Mouse (Mus musculus) kidney, postnatal 4 days (tissue): ENCODE measurements around the gene Gstt2.
A peak's percentile ranks its signal among the peaks of the same experiment; 100 is the strongest.

Experiments used
- DNase-seq, 2 experiments: peaks; one replicate each; pipeline ENCODE4 v3.0.0; 2021; ENCODE audit warnings: mixed read lengths in 2 of 2

The Gstt2 gene

DNA sequence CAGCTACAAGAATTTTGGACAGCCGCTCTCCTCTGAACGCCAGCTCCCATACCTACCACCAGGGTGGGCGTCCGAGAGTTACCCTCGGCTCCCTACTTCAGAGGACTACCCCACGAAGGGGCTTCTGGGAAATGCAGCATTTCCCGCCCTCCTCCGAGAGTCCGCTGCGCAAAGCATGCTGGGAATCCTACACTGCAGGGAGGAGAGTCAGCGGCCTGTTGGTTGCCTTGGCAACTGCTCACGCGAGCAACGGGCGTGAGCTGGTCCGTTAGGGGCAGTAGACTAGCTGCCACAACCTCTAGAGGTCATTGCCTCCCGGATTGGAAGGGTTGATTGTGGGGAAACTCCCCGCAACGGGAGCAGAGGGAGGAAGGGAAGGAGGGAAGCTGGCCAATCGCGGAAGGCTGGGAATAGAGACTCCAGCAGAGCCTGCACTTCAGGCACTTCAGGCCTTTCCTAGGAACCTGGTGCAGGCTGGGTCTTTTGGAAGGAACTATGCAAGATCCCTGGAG is at the start of gene Gstt2:
TSS of gene Gstt2 (minus strand) at position 177 of the 512 bp plus-strand sequence.
- peak; percentile 94 to 97 for DNase-seq

DNA sequence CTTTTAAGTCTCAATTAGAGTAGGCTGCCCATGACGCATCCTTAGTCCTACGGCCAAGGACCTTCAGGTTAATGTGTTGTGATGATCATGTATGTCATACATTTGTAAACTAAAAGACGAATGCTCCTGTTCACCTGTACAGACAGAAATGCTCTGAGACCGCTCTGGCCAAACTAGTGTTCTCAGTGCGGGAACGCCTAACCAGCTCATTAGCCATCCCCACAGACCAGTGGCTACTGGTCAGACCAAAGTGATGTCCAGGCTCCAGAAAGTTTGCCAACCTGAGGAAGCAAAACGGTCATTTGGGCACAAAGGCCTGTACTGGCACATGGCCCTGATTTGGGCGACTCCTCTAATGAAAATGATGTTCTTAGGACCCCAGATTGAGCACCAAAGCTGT is 47.5 kb upstream of the Gstt2 start:
- no peak for DNase-seq

DNA sequence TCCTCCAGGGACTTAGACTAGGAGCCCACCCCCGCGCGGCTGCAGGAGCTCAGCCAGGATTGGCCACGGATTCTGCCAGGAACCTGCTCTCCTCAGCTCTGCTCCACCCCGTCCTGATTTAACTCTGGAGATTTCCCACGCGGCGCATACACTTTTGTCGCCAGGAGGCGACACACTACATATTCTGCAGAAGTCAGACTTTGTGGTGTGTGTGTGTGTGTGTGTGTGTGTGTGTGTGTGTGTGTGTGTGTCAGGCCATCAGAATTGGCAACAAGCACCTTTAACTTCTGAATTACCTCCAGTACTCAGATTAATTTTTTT is 46.0 kb upstream of the Gstt2 start:
- DNase-seq: peak; percentile 85 to 91

DNA sequence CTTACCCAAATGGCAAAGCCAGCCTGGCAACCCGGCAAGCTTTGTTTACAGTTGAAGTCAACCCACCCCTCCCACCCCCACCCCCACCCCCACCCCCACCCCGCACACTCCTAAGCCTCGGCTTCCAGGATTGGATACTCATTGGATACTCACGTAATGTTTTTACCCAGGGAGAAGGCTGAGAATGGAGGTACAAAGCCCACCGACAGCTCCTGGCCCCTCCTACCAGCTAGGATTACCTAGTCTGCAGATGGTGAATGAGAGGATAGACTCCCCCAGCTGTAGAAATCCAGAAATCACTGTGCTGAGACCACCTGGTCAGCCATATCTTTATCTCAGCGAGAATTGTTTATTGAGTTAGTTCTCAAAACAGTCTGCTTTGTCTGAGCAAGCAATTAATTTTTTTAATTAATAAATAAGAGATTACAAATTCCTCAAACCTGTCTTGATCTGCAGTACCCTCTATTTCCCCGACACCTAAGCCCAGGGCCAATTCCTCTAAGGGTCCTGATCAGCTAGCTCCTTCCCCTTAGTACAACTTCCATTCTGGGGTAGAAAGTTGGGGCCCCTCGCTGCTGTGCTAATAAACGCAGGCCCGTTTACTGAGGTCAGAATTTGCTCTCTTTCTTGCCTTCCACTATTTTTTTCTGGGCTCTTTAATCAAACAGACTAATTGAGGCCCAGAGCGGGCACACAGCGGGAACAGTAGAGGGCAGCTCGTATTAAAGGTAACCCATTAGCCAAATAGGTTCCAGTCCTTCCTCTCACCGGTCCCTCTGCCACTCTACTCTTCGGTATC is 45.4 kb upstream of the Gstt2 start:
- no peak for DNase-seq

DNA sequence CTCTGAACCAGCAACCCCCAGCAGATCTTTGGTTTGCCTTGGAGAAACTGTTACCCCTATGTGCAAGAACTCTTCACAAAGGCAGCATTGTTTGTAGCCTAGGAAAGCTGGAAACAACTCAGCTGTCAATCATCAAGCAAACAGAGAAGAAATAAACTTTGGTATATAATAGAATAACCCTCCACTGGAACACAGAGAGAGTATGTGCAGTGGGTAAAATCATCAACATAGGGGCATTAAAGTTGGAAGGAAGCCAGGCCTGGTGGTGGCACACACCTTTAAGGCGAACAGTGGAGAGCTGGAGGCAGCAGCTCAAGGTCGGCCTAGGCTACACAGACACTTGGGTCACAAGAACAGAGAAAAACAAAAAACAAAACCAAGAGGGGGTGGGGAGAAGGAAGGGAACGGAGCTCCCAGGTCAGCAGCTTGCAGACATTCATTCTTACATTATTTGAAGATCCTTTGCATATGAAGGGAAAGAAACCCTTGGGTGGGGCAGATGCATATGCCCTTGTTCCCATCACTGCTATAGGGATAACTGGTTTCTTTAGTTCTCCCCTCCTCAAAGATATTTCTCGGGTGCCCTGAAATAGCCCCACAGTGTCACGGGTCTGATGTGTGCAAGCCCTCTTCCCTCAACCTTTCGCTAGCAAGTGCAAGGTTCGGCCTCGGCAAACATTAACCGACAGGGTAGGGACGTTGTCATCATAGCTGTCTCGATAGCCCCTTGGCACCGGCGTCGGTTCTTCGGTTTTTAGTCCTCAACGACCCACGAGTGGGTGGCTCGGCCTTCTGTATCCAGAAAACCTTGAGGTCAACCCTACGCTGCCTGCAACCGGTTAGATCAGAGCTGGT is 44.6 kb upstream of the Gstt2 start:
- peak; percentile 64 to 78 for DNase-seq

DNA sequence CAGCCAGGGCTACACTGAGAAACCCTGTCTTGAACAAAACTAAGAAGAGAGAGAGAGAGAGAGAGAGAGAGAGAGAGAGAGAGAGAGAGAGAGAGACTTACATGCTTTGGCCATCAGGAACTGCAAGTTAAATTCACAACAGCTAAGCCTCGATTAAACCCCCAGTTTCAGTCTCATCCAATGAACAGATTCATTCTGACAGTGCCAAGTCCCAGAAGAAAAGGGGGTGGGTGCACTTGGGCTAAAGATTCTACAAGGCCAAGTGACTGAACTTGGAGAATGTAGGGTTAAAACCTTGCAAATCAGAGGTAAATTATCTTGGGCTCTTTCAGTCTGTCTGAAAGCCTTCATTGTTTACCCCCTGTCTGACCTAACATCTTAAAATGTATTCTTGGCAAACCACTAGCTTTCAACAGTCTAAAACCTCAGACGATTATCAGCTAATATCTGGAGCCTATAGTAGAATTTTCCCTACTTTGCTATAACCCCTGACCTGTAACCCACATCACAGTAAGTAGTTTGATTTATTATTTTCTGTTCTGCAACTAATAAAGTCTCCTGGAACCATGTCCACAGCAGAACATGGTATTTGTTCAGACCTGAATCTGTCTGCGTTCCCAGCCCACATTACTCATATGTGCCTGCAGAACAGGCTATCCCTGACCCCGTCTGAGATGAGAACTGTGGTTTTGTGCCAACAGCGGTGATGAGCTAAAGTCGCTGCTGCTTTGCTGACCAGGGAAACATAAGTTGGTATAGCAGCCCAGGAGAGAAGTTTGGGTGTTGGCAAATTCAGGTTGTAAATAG is 43.8 kb upstream of the Gstt2 start:
- no peak for DNase-seq

DNA sequence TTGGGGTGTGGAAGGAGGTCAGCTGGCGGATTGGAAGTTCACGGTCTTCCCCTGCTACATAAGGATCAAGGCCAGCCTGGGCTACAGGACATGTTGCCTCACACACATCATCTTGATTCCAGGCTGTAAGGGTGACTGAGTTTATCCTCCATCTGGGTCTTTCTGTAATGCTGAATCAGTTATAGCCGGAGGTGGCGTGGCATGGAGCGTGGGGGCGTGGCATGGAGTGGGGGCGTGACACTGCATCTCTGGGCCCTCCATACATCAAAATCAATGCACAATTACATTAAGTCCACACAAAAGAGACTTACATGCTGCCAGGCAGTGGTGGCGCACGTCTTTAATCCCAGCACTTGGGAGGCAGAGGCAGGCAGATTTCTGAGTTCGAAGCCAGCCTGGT is 43.1 kb upstream of the Gstt2 start:
- DNase-seq: no peak

GRCm38 (mm10) chr10:75878836-75879235 is 41.6 kb upstream of the Gstt2 start:
- DNase-seq: no peak

GRCm38 (mm10) chr10:75873543-75874170 is 36.4 kb upstream of the Gstt2 start:
- no peak for DNase-seq

DNA sequence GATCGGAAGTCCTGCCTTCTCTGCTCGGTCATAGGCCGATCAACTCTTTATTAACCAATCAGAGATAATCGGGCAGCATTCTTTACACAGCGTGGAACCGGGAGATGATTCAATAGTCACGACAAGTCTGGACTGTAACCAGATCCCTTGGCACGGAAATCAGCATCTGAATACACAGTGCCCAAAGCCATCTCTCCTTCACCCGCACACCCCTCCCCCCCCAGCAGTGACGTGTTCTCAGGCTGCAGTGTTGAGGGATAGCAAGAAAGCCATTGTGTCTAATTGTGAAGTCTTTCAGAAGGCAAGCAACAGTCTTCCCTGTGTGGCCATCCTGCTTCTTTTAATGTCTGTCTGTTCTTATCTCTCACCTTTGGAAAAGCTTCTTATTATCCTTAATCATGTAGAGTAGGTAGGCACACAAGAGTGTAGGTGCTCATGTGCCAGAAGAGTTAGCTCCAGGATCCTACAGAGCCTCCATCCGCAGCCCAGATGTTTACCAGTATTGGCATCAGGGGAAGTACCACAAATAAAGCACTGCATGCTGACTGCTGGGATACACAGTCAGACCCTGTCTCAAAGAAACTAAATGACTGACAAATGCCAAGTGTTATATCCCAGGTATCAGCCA is 35.8 kb upstream of the Gstt2 start:
- peak; percentile 74 to 76 for DNase-seq

- DNase-seq: no peak
Observed at GRCm38 (mm10) chr10:75872025-75872914, 35.0 kb upstream of the Gstt2 start.

- DNase-seq: no peak
Observed at GRCm38 (mm10) chr10:75861587-75861986, 24.4 kb upstream of the Gstt2 start.

- no peak for DNase-seq
Observed at GRCm38 (mm10) chr10:75860746-75861145, 23.5 kb upstream of the Gstt2 start.

- DNase-seq: peak; percentile 91 to 94
Observed at GRCm38 (mm10) chr10:75859786-75860470, 22.7 kb upstream of the Gstt2 start, which contains the start of gene Mif. Gene Mif (minus strand): TSS chr10:75860240.

DNA sequence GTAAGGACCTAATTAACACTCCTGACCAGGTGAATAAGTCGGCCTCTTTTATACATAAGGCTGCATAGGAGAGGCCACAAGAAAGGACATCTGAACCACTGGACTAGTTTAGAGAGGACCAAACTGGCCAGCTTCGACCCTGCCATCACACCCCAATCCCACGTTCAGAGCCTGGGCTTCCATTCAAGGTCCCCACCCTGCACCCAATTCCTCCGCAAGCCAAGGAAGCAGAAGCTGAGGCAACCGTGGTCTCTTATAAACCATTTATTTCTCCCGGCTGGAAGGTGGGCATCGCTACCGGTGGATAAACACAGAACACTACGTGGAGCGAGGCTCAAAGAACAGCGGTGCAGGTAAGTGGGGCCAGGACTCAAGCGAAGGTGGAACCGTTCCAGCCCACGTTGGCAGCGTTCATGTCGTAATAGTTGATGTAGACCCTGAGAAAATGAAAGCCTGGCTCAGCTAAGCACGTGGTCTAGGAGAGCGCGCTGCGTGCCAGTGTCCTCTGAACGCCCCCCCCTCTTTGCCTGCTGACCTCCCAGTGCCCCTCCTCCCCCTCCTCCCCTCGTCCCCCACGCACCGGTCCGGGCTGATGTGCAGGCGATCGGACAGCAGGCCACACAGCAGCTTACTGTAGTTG is 22.0 kb upstream of the Gstt2 start:
- peak; percentile 49 to 70 for DNase-seq

DNA sequence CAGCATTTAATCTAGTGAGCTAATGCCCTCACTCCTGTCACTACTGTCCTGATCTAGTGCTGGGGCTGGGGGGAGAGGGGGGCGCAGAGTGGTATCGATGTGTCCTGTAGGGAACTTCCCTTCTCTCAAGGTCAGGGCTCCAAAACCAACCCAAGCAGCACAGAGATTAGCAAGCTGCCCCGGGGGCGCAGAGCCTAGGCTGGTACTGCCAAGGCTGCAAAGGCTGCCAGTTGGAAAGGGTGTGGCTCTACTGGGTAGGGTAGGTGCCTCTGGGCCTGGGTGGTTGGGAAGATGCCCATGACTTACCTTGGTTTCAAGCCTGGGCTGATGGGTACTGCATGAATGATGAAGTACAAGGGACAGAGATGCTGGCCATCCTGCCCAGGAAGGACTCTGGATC is 20.4 kb upstream of the Gstt2 start:
- no peak for DNase-seq

- no peak for DNase-seq
Observed at GRCm38 (mm10) chr10:75856976-75857375, 19.8 kb upstream of the Gstt2 start.

DNA sequence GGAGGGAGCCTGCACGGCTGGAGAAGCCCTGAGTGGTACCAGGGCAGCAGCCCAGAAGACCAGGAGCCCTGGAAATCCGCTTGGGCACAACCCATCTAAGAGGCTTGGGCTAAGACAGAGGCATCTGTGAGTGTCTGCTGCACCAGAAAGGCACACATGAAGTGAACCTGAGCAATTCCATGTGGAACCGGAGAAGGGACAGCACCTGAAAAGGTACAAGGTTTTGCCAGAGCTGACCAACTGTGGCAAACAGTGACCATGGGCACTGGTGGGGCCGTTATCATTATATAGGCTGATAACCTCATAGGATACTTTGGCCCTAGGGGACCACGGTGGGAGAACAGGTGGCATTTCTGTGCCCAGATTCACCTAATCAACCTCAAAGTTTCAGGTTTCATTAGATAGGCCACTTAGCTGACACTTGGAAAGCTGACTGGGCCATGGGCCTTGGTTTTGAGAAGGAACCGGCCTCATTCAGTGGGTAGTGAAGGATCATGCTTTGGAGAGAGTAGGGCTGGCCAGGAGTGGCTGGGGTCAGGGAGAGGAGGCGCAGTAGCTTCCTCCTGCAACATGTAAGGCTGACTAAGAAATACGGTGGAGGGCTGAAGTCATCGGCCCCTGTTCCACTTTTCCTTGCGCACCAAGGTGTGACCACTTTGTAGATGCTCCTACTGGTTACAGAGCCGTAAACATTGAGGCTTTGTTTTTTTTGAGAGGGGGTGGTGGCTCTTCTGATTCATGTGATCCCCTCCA is 19.1 kb upstream of the Gstt2 start:
- no peak for DNase-seq

- no peak for DNase-seq
Observed at GRCm38 (mm10) chr10:75855416-75855981, 18.3 kb upstream of the Gstt2 start.
